Mouse (Mus musculus) cerebellum, postnatal 36 days (tissue): ENCODE measurements at regions not wholly inside any gene's neighbourhood (a gene's known extent, or its start where the extent isn't known, plus 50 kb on each side); places are given as distances from the start of the nearest gene placed in this dataset.

Experiments
- DNase-seq, 2 experiments: peaks; one replicate each; pipeline ENCODE4 v3.0.0; 2021 to 2022; ENCODE audit warnings: mixed read lengths in 2 of 2

DNA sequence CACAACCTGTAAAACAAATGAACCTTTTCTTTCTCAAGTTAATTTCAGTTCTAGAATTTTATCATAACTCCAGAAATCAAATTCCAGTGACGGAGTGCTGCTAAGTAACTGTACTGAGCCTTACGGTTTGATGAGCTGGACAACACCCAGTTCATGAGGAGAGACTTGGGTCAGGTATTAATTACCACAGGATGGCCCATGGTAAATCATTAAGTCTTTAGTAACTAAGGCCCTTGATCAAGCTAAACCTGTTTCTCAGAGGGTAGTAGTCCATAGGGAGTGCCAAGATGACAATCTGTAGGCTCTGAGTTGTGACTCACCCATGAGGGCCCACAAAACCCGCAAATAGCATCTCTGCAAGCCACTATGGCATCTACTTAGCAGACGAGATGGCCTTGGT is 101.1 kb upstream of the Arhgap5 start:
- no peak for DNase-seq

GRCm38 (mm10) chr12:52406386-52406785 is 97.4 kb upstream of the Arhgap5 start:
- no peak for DNase-seq

DNA sequence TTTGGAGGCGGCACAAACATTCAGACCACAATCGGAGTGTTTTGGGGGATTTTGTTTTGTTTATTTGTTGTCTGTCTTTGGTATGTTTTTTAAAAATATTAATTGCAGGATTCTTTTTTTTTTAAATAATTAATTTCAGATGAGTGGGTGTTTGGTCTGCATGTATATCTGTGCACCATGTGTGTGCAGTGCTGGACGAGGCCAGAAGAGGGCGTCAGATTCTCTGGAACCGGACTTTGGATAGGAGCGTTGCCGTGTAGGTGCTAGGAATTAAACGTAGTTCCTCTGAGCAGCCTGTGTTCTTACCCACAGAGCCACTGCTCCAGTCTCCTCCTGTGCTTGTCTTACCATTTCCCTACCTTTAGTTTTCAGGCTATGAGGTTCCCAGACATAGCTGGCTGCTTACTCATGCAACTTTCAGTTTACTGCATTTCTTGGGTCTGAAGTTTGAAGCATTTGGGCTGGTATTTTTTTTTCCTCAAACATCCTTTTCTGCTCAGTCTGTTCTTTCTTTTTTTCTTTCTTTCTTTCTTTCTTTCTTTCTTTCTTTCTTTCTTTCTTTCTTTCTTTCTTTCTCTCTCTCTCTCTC is 95.4 kb upstream of the Arhgap5 start:
- no peak for DNase-seq

DNA sequence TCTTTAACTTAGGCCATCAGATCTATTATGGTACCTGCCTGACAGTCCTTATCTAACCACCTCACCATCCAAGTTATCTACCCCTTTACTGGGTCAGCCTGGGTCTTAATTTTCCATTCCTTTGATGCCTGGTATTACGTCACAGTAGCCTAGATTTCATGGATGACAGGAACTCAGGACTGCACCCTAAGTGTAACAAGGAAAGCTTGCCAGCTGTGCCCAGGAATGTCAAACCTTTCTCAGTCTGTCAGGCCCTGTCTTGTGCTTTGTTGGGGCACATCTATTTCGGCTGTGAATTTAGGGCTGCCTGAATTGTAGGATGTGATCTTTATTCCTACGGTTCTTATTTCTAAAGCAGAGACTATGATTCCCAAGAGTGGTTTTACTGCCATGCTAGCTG is 94.6 kb upstream of the Arhgap5 start:
- no peak for DNase-seq

DNA sequence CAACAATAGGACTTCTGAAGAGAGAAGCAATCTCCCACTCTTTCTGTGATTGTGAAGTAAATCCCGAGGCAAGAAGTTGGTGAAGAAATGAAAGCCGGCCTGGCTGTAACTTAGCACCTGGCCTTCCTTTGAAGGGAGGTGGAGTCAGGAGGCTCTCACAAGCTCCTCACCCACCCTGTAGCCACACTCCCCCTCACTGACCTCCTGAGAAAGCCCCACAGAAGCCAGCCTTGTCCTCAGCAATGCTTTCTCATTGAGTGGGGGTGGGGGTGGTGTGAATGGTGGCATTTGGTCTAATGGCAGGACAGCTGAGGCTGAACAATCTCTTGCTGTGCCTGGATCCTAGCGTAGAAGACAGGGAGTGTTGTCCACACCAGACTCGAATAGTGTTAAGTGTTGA is 91.6 kb upstream of the Arhgap5 start:
- DNase-seq, result no peak

GRCm38 (mm10) chr12:52413046-52413473 is 90.7 kb upstream of the Arhgap5 start:
- DNase-seq, result no peak

- DNase-seq, result no peak
Observed at GRCm38 (mm10) chr12:52422729-52423128, 81.0 kb upstream of the Arhgap5 start.

GRCm38 (mm10) chr12:52424336-52425034 is 79.3 kb upstream of the Arhgap5 start:
- DNase-seq, result no peak

DNA sequence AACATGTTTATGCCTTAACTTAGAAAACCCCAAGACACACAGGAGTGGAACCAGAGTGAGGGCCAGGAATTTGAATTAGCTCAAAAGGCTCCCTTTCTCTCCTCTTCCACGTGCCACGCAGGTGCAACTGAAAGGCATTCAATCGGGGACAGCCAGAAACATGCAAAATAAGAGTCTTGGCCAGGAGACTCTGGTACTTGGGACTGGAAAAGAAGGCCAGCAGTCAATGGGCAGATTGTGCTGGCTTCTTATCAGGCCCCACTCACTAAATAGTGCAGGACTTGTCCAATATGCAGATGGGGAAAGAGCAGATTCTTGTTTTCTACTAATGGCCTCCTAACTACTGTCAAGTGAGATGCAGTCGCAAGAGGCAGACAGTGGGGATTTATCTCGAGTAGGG is 73.8 kb upstream of the Arhgap5 start:
- no peak for DNase-seq

GRCm38 (mm10) chr12:52431933-52432332 is 71.8 kb upstream of the Arhgap5 start:
- DNase-seq, result no peak

GRCm38 (mm10) chr12:52434021-52434420 is 69.8 kb upstream of the Arhgap5 start:
- no peak for DNase-seq

- no peak for DNase-seq
Observed at GRCm38 (mm10) chr12:52435321-52435720, 68.5 kb upstream of the Arhgap5 start.

GRCm38 (mm10) chr12:52435795-52436211 is 68.0 kb upstream of the Arhgap5 start:
- DNase-seq, result no peak

DNA sequence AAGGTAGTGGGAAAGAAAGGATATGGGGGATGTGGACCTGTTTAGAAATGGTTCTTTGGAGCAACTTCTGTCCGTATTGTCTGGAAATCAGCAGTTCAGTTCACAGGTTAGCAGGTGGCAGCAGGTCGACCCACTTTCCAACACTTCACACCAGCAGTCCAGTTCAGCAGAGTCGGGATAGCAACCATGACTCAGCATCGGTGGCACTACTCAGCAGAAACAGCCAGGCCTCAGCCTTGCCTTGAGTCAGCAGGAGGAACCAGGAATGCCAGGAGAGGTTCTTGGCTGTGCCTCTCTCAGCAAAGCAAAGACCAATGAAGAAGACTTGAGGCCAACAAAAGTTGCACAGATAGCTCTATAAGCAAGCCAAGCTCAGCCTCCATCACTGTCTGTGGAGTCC is 66.8 kb upstream of the Arhgap5 start:
- DNase-seq, result no peak

DNA sequence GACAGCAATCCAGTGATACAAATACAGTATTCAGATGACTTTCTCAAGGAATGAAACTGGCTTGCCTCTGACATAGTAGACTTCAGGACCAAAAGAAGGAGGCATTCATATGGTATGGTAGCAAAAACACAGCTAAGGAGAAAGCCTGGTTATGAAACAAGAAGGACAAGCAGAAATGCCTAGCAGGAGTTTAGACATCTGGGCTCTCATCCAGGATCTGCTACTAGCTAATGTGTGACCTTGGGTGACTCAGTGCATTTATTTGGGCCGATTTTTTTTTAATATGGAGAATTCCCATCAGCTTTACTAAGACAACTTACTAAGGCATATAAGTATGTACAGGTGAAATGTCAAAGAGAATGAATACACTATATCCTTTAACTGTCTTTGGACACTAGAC is 64.5 kb upstream of the Arhgap5 start:
- no peak for DNase-seq

GRCm38 (mm10) chr12:52440868-52441365 is 62.9 kb upstream of the Arhgap5 start:
- DNase-seq, result no peak

DNA sequence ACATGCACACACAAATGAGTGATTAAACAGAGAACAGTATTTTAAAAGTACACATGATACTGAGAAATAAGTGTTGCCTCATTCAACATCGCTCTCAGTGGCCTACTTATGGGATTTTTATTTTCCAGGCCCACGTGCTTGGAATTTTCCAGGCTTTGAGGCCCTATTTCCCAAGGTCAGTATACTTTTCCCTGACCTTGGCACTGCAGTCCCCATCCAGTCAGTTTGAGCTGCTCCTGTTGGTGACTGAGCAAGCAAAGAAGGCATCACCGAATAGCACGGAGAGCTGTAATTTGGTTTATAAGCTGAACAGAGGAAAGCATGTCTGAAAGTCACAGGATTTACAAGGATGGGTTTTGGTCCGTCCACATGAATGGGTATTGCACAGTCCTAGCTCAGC is 61.4 kb upstream of the Arhgap5 start:
- no peak for DNase-seq

DNA sequence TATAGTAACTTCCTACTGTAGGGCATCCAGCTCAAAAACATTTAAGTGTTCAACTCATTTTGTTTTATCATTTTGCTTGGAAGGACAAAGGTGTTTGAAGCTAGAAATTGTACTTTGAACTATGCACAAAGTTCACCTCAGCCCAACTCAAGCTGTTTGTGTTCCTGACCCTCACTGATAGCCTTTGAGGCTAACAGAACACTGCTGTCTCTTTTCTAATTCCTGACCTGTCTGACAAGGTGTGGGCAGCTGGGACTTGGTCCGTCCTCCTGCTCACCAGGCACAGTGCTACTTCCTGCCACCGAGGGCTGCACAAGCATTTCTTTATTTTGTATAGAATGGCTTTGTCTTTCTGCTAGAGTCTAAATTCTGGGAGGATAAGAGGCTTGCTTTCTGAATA is 58.0 kb upstream of the Arhgap5 start:
- DNase-seq, result no peak

DNA sequence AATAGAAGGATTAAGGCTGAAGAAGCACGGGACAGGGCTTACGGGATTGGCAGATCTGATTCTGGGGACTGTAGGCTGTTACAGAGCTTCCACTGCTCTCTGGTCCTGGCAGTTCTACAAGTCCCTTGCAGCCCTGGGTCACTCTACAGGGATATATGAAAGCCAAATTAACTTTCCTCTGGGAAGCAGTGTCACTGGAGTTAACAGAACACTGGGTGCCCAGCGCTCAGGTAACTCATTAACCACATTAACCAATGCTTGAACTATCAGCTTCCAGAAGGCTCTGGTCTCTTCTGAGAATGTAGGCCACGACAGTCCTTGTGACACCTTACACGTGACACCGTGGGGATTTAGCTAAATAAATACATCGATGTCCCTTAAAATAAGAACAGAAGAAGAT is 57.3 kb upstream of the Arhgap5 start:
- no peak for DNase-seq

DNA sequence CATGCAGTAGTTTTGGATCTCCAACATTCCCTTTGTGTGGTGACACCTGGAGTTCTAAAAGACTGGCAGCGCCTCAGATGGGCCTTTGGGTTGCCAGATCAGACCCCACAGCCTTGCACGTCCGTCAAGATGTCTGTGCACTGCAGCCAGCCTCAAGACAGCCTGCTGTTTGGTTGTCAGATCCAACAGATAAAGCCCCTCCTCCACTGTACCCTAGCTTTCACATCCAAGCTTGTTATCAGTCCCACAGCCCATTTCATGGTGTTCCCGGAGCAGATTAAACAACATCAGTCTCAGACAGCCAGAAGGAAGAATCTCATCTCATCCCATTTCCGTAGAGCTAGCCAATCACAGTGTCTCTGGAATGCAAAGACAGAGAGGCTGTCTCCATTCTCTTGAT is 56.3 kb upstream of the Arhgap5 start:
- no peak for DNase-seq

DNA sequence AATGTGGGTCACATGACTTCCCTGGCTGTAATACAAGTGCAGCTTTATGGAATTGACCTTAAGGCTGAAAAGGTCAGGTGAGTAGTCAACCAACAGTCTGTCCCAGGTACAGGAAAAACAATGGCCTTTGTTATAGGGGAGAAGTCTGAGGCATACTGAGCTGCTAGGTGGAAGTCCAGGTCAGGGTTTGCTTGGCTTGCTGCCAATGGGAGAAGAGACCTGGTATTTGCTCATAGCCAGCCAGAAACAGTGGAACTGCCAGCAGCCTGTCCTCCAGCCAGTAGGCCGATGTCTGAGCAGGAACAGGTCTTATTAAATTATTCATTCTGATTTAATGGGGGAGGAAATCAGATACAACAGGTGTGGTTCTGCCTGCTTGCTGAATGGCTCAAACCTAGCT is 55.6 kb upstream of the Arhgap5 start:
- DNase-seq, result peak; percentile 25 to 26

GRCm38 (mm10) chr12:52453890-52454289 is 49.9 kb upstream of the Arhgap5 start:
- DNase-seq, result no peak
